Mouse (Mus musculus): ENCODE data around the gene Nufip2. TPM values are rescaled to one million over a fixed set of nuclear protein-coding genes. Genes with fewer than 3 reads are reported as not detected.

Nufip2 gene
- polyA plus RNA-seq, 2 experiments = 1.9 to 7.6 TPM

DNA sequence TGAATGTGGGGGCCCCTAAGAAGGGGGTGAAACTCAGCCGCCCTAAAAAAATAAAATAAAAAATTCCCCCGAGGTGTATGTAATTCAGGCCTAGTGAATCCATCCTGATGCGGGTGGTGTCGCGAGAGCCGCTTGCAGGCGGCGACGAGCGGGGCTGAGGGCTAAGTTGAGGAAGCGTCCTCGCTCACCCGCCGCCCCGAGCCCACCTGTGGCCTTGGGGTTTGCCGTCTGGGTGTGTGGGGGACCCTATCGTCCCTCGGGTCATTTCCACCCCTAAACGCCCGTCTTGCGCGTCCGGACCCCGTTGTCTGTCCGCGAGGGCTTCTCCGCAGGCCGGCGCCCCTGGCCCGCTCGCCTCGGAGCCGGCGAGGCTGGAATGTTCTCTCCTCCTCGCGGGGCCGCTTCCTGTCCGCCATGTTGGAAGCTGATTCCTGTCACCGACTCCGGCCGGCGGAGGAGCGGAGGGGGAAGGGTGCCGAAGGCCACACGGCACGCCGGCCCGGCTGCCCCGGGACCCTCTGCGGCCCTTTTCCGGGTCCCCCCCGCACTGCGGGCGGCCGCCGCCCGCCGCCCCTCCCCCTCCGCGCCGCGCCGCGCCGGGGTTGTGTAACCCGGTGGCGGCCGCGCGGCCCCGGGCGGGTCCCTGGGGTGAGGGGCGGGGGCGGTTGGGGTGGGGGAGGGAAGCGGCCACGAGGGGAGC is 1.0 kb downstream of the Nufip2 start:
- under 1% methylated on average over 60 of the region's 76 CpGs for WGBS (ENCODE audit: insufficient replicate concordance)

DNA sequence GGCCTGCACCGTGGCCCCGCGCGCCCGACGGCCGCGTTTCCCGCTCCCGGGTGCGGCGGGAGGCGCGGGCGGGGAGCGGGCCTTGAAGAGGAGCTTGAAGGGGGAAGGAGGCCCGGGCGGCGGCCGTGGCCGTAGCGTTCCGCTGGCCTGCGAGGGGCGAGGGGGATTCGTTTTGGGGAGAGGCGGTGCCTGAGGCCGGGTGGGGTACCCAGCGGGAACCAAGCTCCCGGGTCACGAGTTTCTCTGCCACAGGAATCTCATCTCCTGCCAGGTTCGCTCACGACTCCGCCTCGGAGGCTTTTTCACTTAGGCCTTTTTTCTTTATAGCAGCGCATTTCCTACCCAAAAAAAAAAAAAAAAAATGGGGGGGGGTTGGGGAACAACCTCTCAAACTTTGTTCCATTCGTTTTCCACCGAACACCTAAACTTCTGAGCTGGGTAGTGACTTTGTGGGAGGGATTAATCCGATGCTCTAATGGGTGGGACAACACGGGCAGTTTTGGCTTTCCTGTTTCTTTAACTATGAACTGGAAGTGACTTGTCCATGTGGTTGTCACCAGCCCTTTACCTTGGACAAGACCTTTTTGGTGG is 1.7 kb downstream of the Nufip2 start:
- peak overlapping the region; percentile 79 to 96 for H3K4me3 ChIP-seq (ENCODE audit: insufficient read depth in 1 of 2, low read depth in 2 of 2, low read length in 2 of 2)
- peak overlapping the region; percentile 66 for H3K27ac ChIP-seq
- H3K4me2 ChIP-seq (ENCODE audit: low read depth) = peak overlapping the region; percentile 76
- H3K36me3 ChIP-seq (replicated peaks; ENCODE audit: control insufficient read depth, insufficient read depth, low read depth) = peaks cover 18% of the 10 kb centered on the region
- peaks cover 2% of the 10 kb centered on the region in 2 experiments; a peak in 3 of 4 replicates for H3K4me1 ChIP-seq (replicated peaks; ENCODE audit: control insufficient read depth in 2 of 2, insufficient read depth in 2 of 2, low read length in 1 of 2)
- WGBS (ENCODE audit: insufficient replicate concordance) = under 1% methylated on average over 37 of the region's 40 CpGs
- ATAC-seq (ENCODE audit: insufficient read depth) (no peak), DNase-seq (ENCODE audit: low read depth in 3 of 3, low spot score in 3 of 3) (peak; percentile 31 to 57 (median 36))
- peak overlapping the region; percentile 98 for H3K9ac ChIP-seq (replicated peaks)
- TF ChIP-seq EP300 (IDR thresholded peaks at IDR 0.05; ENCODE audit: low read depth) = no peak
- TF ChIP-seq CTCF (IDR thresholded peaks at IDR 0.05; ENCODE audit: low read depth) = no peak
- no peaks in the 10 kb centered on the region for H3K27me3 ChIP-seq (ENCODE audit: control insufficient read depth, insufficient read depth, low read length)
- H3K9me3 ChIP-seq (ENCODE audit: control insufficient read depth, low read length) = no peaks in the 10 kb centered on the region

More for the DNA sequence above, 1.0 kb downstream of the Nufip2 start:
- H3K4me3 ChIP-seq (ENCODE audit: insufficient read depth in 1 of 2, low read depth in 2 of 2, low read length in 2 of 2) = peak overlapping the region; percentile 82 to 96
- ATAC-seq (ENCODE audit: insufficient read depth) = peak; percentile 30; the same call in 1 of the 2 replicates
- DNase-seq (ENCODE audit: low read depth in 3 of 3, low spot score in 3 of 3) = peak; percentile 28 to 49 (median 37)
- H3K27me3 ChIP-seq (ENCODE audit: control insufficient read depth, insufficient read depth, low read length) = no peaks in the 10 kb centered on the region
- no peaks in the 10 kb centered on the region for H3K9me3 ChIP-seq (ENCODE audit: control insufficient read depth, low read length)
- H3K27ac ChIP-seq = peak overlapping the region; percentile 66
- TF ChIP-seq CTCF (IDR thresholded peaks at IDR 0.05; ENCODE audit: low read depth) (no peak), EP300 (IDR thresholded peaks at IDR 0.05; ENCODE audit: low read depth) (no peak)
- peaks cover 2% of the 10 kb centered on the region in 2 experiments; a peak in 3 of 4 replicates for H3K4me1 ChIP-seq (replicated peaks; ENCODE audit: control insufficient read depth in 2 of 2, insufficient read depth in 2 of 2, low read length in 1 of 2)
- H3K9ac ChIP-seq (replicated peaks) = peak overlapping the region; percentile 98
- H3K36me3 ChIP-seq (replicated peaks; ENCODE audit: control insufficient read depth, insufficient read depth, low read depth) = peaks cover 11% of the 10 kb centered on the region
- peak overlapping the region; percentile 76 for H3K4me2 ChIP-seq (ENCODE audit: low read depth)

DNA sequence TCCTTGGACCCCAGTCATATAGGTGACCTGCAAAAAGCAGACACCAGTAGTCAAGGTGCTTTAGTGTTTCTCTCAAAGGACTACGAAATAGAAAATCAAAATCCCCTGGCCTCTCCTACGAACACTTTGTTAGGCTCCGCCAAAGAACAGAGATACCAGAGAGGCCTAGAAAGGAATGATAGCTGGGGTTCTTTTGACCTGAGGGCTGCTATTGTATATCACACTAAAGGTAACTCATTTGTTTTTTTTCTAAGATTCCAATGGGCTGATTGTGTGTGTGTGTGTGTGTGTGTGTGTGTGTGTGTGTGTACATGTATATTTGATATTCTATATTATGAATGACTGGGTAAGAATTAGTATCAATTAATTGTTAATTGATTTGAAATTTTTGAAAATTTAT is 7.1 kb downstream of the Nufip2 start:
- 72% methylated on average over 3 of the region's 3 CpGs for WGBS (ENCODE audit: insufficient replicate concordance)
- Histone ChIP-seq H3K4me1 (replicated peaks; ENCODE audit: control insufficient read depth in 2 of 2, insufficient read depth in 2 of 2, low read length in 1 of 2) (0 out of 4 replicates have a peak, but pooled peaks cover 0 to 5% of the 10 kb centered on the region in 2 experiments), H3K4me2 (ENCODE audit: low read depth) (no peak overlapping the region), H3K4me3 (ENCODE audit: insufficient read depth in 1 of 2, low read depth in 2 of 2, low read length in 2 of 2) (no peak overlapping the region), H3K9me3 (ENCODE audit: control insufficient read depth, low read length) (no peaks in the 10 kb centered on the region), H3K27ac (no peak overlapping the region), H3K36me3 (replicated peaks; ENCODE audit: control insufficient read depth, insufficient read depth, low read depth) (peaks cover 50% of the 10 kb centered on the region), H3K9ac (replicated peaks) (no peak overlapping the region), H3K27me3 (ENCODE audit: control insufficient read depth, insufficient read depth, low read length) (no peaks in the 10 kb centered on the region)
- DNase-seq (ENCODE audit: low read depth in 3 of 3, low spot score in 3 of 3) (no peak), ATAC-seq (ENCODE audit: insufficient read depth) (no peak)
- TF ChIP-seq EP300 (IDR thresholded peaks at IDR 0.05; ENCODE audit: low read depth) (no peak), CTCF (IDR thresholded peaks at IDR 0.05; ENCODE audit: low read depth) (no peak)

GRCm38 (mm10) chr11:77697232-77697631 is 11.3 kb downstream of the Nufip2 start:
- Histone ChIP-seq H3K27me3 (ENCODE audit: control insufficient read depth, insufficient read depth, low read length) (no peaks in the 10 kb centered on the region), H3K4me2 (ENCODE audit: low read depth) (no peak overlapping the region), H3K27ac (no peak overlapping the region), H3K4me1 (replicated peaks; ENCODE audit: control insufficient read depth in 2 of 2, insufficient read depth in 2 of 2, low read length in 1 of 2) (peaks cover 0 to 2% of the 10 kb centered on the region in 2 experiments; a peak in 1 of 4 replicates), H3K9ac (replicated peaks) (no peak overlapping the region), H3K36me3 (replicated peaks; ENCODE audit: control insufficient read depth, insufficient read depth, low read depth) (peaks cover 51% of the 10 kb centered on the region), H3K4me3 (ENCODE audit: insufficient read depth in 1 of 2, low read depth in 2 of 2, low read length in 2 of 2) (no peak overlapping the region), H3K9me3 (ENCODE audit: control insufficient read depth, low read length) (no peaks in the 10 kb centered on the region)
- 41% methylated on average over 2 of the region's 2 CpGs for WGBS (ENCODE audit: insufficient replicate concordance)
- TF ChIP-seq CTCF (IDR thresholded peaks at IDR 0.05; ENCODE audit: low read depth) (no peak), EP300 (IDR thresholded peaks at IDR 0.05; ENCODE audit: low read depth) (no peak)
- ATAC-seq (ENCODE audit: insufficient read depth) (no peak), DNase-seq (ENCODE audit: low read depth in 3 of 3, low spot score in 3 of 3) (no peak)

DNA sequence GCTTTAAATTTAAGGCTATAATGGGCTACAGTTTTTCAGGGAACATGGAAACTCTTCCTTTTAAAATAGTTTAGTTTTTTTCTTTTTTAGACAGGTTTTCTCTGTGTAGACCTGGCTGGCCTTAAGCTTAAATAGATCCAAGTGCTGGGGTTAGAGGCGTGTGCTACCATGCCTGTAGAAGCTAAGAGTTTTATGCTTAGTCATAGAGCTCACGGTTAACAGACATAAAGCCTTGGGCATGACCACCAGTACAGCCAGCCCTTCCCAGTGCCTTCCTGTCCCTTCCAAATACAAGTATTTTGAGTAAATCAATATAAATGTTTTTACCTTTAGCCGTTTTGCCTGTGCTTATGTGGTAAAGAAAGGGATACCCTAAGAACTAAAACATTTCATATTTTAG is 20.0 kb downstream of the Nufip2 start:
- Histone ChIP-seq H3K27ac (no peak overlapping the region), H3K9ac (replicated peaks) (no peak overlapping the region), H3K36me3 (replicated peaks; ENCODE audit: control insufficient read depth, insufficient read depth, low read depth) (peaks cover 22% of the 10 kb centered on the region), H3K4me1 (replicated peaks; ENCODE audit: control insufficient read depth in 2 of 2, insufficient read depth in 2 of 2, low read length in 1 of 2) (no peaks in the 10 kb centered on the region), H3K9me3 (ENCODE audit: control insufficient read depth, low read length) (no peaks in the 10 kb centered on the region), H3K4me2 (ENCODE audit: low read depth) (no peak overlapping the region), H3K27me3 (ENCODE audit: control insufficient read depth, insufficient read depth, low read length) (no peaks in the 10 kb centered on the region), H3K4me3 (ENCODE audit: insufficient read depth in 1 of 2, low read depth in 2 of 2, low read length in 2 of 2) (no peak overlapping the region)
- ATAC-seq (ENCODE audit: insufficient read depth) (no peak), DNase-seq (ENCODE audit: low read depth in 3 of 3, low spot score in 3 of 3) (no peak)
- 39% methylated on average over 3 of the region's 3 CpGs for WGBS (ENCODE audit: insufficient replicate concordance)
- no peak for TF ChIP-seq EP300 (IDR thresholded peaks at IDR 0.05; ENCODE audit: low read depth)
- no peak for TF ChIP-seq CTCF (IDR thresholded peaks at IDR 0.05; ENCODE audit: low read depth)

Data from liver, embryonic 14.5 days (tissue).